Mouse (Mus musculus): ENCODE results near the gene Zbtb8a.

The Zbtb8a gene

GRCm38 (mm10) chr4:129377601-129378390, at the start of gene Zbtb8a:
TSS of gene Zbtb8a (minus strand) at chr4:129378116.
- in situ Hi-C loops (cut with MboI, MseI), result no loop called here

GRCm38 (mm10) chr4:129418321-129418720, 40.4 kb upstream of the Zbtb8a start:
- in situ Hi-C loops (cut with MboI, MseI), result no loop called here

- in situ Hi-C loops (cut with MboI, MseI), result no loop called here
Observed at GRCm38 (mm10) chr4:129416478-129416877, 38.6 kb upstream of the Zbtb8a start.

- in situ Hi-C loops (cut with MboI, MseI), result no loop called here
Observed at GRCm38 (mm10) chr4:129415892-129416291, 38.0 kb upstream of the Zbtb8a start.

GRCm38 (mm10) chr4:129410991-129411390, 33.1 kb upstream of the Zbtb8a start:
- in situ Hi-C loops (cut with MboI, MseI), result loop anchor here (5.0 kb wide), 1 partner anchor 39 kb away; no protein-coding TSS in a partner anchor

- in situ Hi-C loops (cut with MboI, MseI), result loop anchor here (5.0 kb wide), 1 partner anchor 38 kb away; no protein-coding TSS in a partner anchor
Observed at GRCm38 (mm10) chr4:129410532-129410931, 32.6 kb upstream of the Zbtb8a start.

GRCm38 (mm10) chr4:129406447-129406846, 28.5 kb upstream of the Zbtb8a start:
- in situ Hi-C loops (cut with MboI, MseI), result no loop called here

GRCm38 (mm10) chr4:129399813-129400212, 21.9 kb upstream of the Zbtb8a start:
- in situ Hi-C loops (cut with MboI, MseI), result loop anchor here (5.0 kb wide), 1 partner anchor 82 kb away; no protein-coding TSS in a partner anchor

- in situ Hi-C loops (cut with MboI, MseI), result loop anchor here (5.0 kb wide), 1 partner anchor 85 kb away; no protein-coding TSS in a partner anchor
Observed at GRCm38 (mm10) chr4:129396960-129397359, 19.0 kb upstream of the Zbtb8a start.

- in situ Hi-C loops (cut with MboI, MseI), result no loop called here
Observed at GRCm38 (mm10) chr4:129394089-129394870, 16.4 kb upstream of the Zbtb8a start.

- in situ Hi-C loops (cut with MboI, MseI), result no loop called here
Observed at GRCm38 (mm10) chr4:129390936-129391557, 13.1 kb upstream of the Zbtb8a start.

GRCm38 (mm10) chr4:129390216-129390743, 12.4 kb upstream of the Zbtb8a start:
- in situ Hi-C loops (cut with MboI, MseI), result no loop called here

- in situ Hi-C loops (cut with MboI, MseI), result no loop called here
Observed at GRCm38 (mm10) chr4:129388404-129388803, 10.5 kb upstream of the Zbtb8a start.

- in situ Hi-C loops (cut with MboI, MseI), result no loop called here
Observed at GRCm38 (mm10) chr4:129386989-129387388, 9.1 kb upstream of the Zbtb8a start.

- in situ Hi-C loops (cut with MboI, MseI), result no loop called here
Observed at GRCm38 (mm10) chr4:129386269-129386946, 8.5 kb upstream of the Zbtb8a start.

- in situ Hi-C loops (cut with MboI, MseI), result no loop called here
Observed at GRCm38 (mm10) chr4:129385685-129386084, 7.8 kb upstream of the Zbtb8a start.

GRCm38 (mm10) chr4:129384440-129384839, 6.5 kb upstream of the Zbtb8a start:
- in situ Hi-C loops (cut with MboI, MseI), result no loop called here

- in situ Hi-C loops (cut with MboI, MseI), result no loop called here
Observed at GRCm38 (mm10) chr4:129383586-129383985, 5.7 kb upstream of the Zbtb8a start.

- in situ Hi-C loops (cut with MboI, MseI), result no loop called here
Observed at GRCm38 (mm10) chr4:129382488-129382887, 4.6 kb upstream of the Zbtb8a start.

- in situ Hi-C loops (cut with MboI, MseI), result no loop called here
Observed at GRCm38 (mm10) chr4:129382029-129382428, 4.1 kb upstream of the Zbtb8a start.

GRCm38 (mm10) chr4:129381148-129381547, 3.2 kb upstream of the Zbtb8a start:
- in situ Hi-C loops (cut with MboI, MseI), result no loop called here

Measured in regulatory T cell (primary cell).